Mouse (Mus musculus) limb, embryonic 13.5 days (tissue): ENCODE measurements around the gene Siah3. TPM values are rescaled to one million over a fixed set of nuclear protein-coding genes. Genes with fewer than 3 reads are reported as not detected.

Source experiments
- ATAC-seq: fragments of 200-750 bp; cut with Nextera tagmentation; 2 replicates; pipeline ENCODE4 v1.8.0; 2017; ENCODE audit warnings: low read depth, moderate number of reproducible peaks, moderate TSS enrichment; ENCODE audit not compliant: low FRiP score
- H3K27ac ChIP-seq: fragments of 300-500 bp; sonication (generic); 2 replicates; pipeline ENCODE4 v1.5.1; 2015; ENCODE audit warnings: inconsistent platforms, mild to moderate bottlenecking, moderate library complexity
- H3K27me3 ChIP-seq: fragments of 300-500 bp; sonication (generic); 2 replicates; pipeline ENCODE4 v1.6.1; 2015; ENCODE audit warnings: mild to moderate bottlenecking, inconsistent platforms
- H3K36me3 ChIP-seq: fragments of 300-500 bp; sonication (generic); 2 replicates; pipeline ENCODE4 v1.6.1; 2015; ENCODE audit warnings: inconsistent platforms, mild to moderate bottlenecking, moderate library complexity
- H3K4me1 ChIP-seq: fragments of 300-500 bp; sonication (generic); 2 replicates; pipeline ENCODE4 v1.6.1; 2015; ENCODE audit warnings: inconsistent platforms
- H3K4me2 ChIP-seq: fragments of 300-500 bp; sonication (generic); replicated peaks from 2 replicates; pipeline ENCODE4 v1.6.1; 2015; ENCODE audit warnings: inconsistent platforms, mild to moderate bottlenecking, moderate library complexity
- H3K4me3 ChIP-seq: fragments of 300-500 bp; sonication (generic); 2 replicates; pipeline ENCODE4 v1.5.1; 2015; ENCODE audit warnings: moderate library complexity, mild to moderate bottlenecking, inconsistent platforms
- H3K9ac ChIP-seq: fragments of 300-500 bp; sonication (generic); 2 replicates; pipeline ENCODE4 v1.6.1; 2015; ENCODE audit warnings: mild to moderate bottlenecking, inconsistent platforms
- H3K9me3 ChIP-seq: fragments of 300-500 bp; sonication (generic); 2 replicates; pipeline ENCODE4 v1.6.1; 2016; ENCODE audit warnings: inconsistent platforms
- WGBS: fragments of 180-500 bp; shearing (Covaris S2); methylation state at CpG from one replicate; pipeline ENCODE4 v1.1.7; 2015; 5-methylcytosine and 5-hydroxymethylcytosine counted together
- polyA plus RNA-seq: library from polyadenylated mRNA; unstranded; fragments of >200 nt; fragmentation: Nextera tagmentation; extraction: Ambion mirVana; gene quantifications from 2 replicates; pipeline ENCODE4 v1.2.1, GENCODE M21; 2015

The Siah3 gene
- polyA plus RNA-seq, 1 experiment from 2014 or later: 0.52 TPM

- Histone ChIP-seq H3K9me3 (no peaks in the 10 kb centered on the region), H3K9ac (no peak overlapping the region), H3K27ac (no peak overlapping the region; the same call in 1 of the 2 replicates), H3K36me3 (no peaks in the 10 kb centered on the region), H3K4me1 (peaks cover 38% of the 10 kb centered on the region), H3K4me2 (no peak overlapping the region), H3K27me3 (0 out of 2 replicates have a peak, but pooled peaks cover 6% of the 10 kb centered on the region), H3K4me3 (no peak overlapping the region)
- ATAC-seq: peak; percentile 68; the same call in 1 of the 2 replicates
- 75% methylated on average over 7 of the region's 7 CpGs for WGBS
Measured at GRCm38 (mm10) chr14:75530815-75531353, 75.1 kb downstream of the Siah3 start.

DNA sequence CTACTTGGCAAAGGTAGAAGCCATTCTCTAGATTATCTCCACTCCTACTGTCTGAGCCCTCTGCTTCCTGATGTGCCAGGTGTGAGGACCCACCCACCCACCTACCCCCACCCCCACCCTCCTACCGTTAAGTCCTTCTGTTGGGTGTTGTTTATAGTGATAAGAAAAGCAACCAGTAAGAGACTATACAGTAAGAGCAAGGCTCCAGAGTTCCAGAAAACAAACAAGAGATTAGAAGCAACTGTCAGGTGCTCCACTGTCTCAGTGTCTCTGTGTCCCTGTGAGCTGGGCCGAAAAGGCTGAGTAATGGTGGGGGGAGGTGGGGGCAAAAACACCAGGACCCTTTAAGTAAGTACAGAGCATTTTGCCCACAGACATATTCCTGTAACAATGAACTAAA is 83.4 kb downstream of the Siah3 start:
- H3K4me1 ChIP-seq: peaks cover 24% of the 10 kb centered on the region
- no peak overlapping the region for H3K4me3 ChIP-seq
- 0 out of 2 replicates have a peak, but pooled peaks cover 3% of the 10 kb centered on the region for H3K27me3 ChIP-seq
- H3K4me2 ChIP-seq: no peak overlapping the region
- no peak overlapping the region for H3K27ac ChIP-seq
- H3K9ac ChIP-seq: no peak overlapping the region
- no peaks in the 10 kb centered on the region for H3K9me3 ChIP-seq
- 32% methylated on average over 2 of the region's 2 CpGs for WGBS
- H3K36me3 ChIP-seq: no peaks in the 10 kb centered on the region
- no peak for ATAC-seq

DNA sequence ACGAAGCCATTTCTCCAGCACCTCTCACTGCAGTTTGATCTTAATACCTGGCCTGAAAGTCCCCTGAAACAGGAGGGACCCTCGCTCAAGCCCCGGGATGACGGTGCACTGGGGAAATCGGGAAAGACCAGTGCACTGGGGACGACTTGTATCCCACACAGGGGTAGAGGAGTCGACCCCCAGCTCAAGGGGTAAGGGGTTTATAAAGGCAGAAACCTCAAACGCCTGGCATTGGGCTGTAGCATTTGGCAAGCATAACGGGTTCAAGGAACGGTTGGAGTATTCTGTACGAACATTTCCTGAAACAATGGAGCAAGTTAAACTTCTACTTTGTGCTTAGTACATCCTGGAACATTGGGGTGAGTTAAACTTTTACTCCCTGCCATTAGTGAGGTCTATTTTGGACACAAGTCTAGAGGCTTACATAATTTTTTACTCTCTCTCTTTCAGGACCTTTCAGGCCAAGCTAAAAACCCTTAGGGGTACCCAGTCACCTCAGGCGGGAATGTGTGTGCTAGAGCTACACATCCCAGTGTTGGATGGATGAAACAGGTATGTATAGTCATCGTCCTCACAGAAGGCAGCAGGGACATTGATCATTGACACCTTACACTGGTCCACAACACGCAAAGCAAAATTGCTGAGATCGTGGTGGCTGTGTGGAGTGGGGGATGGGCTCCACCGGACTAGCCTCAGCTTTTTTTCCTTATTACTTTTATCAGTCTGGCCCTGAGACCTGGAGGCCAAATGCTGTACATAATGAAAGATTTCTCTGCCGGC is 84.6 kb downstream of the Siah3 start:
- no peaks in the 10 kb centered on the region for H3K27me3 ChIP-seq
- no peak for ATAC-seq
- H3K27ac ChIP-seq: no peak overlapping the region
- no peaks in the 10 kb centered on the region for H3K36me3 ChIP-seq
- H3K4me1 ChIP-seq: peaks cover 24% of the 10 kb centered on the region
- 64% methylated on average over 17 of the region's 17 CpGs for WGBS
- no peak overlapping the region for H3K9ac ChIP-seq
- no peak overlapping the region for H3K4me3 ChIP-seq
- H3K4me2 ChIP-seq: no peak overlapping the region
- no peaks in the 10 kb centered on the region for H3K9me3 ChIP-seq

DNA sequence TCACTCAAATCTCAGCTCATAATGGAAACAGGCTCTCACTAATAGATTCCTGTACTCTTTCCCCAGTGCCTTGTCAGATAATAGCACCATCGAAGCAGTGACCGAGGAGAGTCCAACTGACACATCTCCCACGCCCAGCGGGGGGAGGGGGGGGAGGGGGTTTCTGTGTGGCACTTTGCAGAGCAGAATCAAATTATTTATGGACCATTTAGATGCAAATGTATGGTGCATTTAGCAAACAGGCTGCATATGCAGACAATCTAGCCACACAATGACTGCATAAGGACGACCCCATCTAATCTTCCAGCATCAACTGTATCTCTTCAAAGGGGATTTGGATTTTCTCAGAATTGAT is 85.2 kb downstream of the Siah3 start:
- Histone ChIP-seq H3K9ac (no peak overlapping the region), H3K9me3 (no peaks in the 10 kb centered on the region), H3K4me1 (peaks cover 24% of the 10 kb centered on the region), H3K27ac (no peak overlapping the region), H3K36me3 (no peaks in the 10 kb centered on the region), H3K4me3 (no peak overlapping the region), H3K27me3 (no peaks in the 10 kb centered on the region), H3K4me2 (no peak overlapping the region)
- ATAC-seq: no peak
- WGBS: 25% methylated on average over 5 of the region's 5 CpGs

GRCm38 (mm10) chr14:75541731-75542130 is 85.9 kb downstream of the Siah3 start:
- H3K4me1 ChIP-seq: peaks cover 20% of the 10 kb centered on the region
- no peaks in the 10 kb centered on the region for H3K36me3 ChIP-seq
- ATAC-seq: 0 out of 2 replicates have a peak, but pooled peaks have one; percentile 28
- H3K9me3 ChIP-seq: no peaks in the 10 kb centered on the region
- H3K9ac ChIP-seq: no peak overlapping the region
- no peak overlapping the region for H3K4me3 ChIP-seq
- no peaks in the 10 kb centered on the region for H3K27me3 ChIP-seq
- H3K27ac ChIP-seq: no peak overlapping the region
- WGBS: 8% methylated on average over 8 of the region's 8 CpGs
- no peak overlapping the region for H3K4me2 ChIP-seq

DNA sequence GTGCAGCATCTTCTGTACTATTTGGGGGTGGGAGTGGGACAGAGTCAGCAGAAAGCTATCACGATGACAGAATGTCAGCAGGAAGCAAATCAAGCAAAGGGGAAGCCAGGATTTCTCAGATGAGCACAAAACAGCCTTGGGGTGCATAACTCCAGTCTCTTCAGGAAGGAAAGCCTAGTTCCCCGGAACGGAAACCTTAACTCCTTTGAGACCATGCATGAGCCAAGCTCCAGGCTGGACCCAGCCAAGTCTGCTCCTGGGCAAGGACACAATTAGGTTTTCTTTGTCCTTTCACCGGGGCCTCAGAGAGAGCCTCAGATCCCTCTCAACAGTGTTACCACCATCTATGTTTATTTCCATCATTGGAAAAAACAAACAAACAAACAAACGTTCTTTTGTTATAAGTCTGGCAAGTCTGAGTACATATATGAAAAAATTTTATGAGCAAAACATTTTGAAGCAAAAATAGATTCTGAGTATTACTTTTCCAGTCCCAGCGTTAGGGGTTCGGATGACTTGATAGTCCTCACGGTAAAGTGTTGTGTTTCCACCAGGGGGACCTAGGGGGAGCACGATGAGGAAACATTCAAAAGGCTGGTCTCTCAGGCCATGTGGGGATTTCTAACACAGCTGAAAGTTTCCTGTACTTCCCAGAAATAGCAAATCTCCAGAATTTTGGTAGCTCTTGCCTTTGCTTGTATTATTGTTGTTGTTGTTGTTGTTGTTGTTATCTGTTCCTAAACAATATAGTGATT is 106.0 kb downstream of the Siah3 start:
- ATAC-seq: no peak
- Histone ChIP-seq H3K4me1 (0 out of 2 replicates have a peak, but pooled peaks cover 4% of the 10 kb centered on the region), H3K4me3 (no peak overlapping the region), H3K27me3 (no peaks in the 10 kb centered on the region), H3K36me3 (no peaks in the 10 kb centered on the region), H3K9ac (no peak overlapping the region), H3K4me2 (no peak overlapping the region), H3K9me3 (no peaks in the 10 kb centered on the region), H3K27ac (no peak overlapping the region)
- WGBS: 45% methylated on average over 9 of the region's 9 CpGs

- H3K4me1 ChIP-seq: 0 out of 2 replicates have a peak, but pooled peaks cover 4% of the 10 kb centered on the region
- H3K27ac ChIP-seq: no peak overlapping the region
- no peak overlapping the region for H3K4me3 ChIP-seq
- 80% methylated on average over 14 of the region's 14 CpGs for WGBS
- no peaks in the 10 kb centered on the region for H3K9me3 ChIP-seq
- ATAC-seq: no peak
- no peaks in the 10 kb centered on the region for H3K27me3 ChIP-seq
- no peak overlapping the region for H3K9ac ChIP-seq
- H3K4me2 ChIP-seq: no peak overlapping the region
- no peaks in the 10 kb centered on the region for H3K36me3 ChIP-seq
Measured at GRCm38 (mm10) chr14:75565534-75566140, 109.9 kb downstream of the Siah3 start.

- no peak overlapping the region for H3K9ac ChIP-seq
- H3K27ac ChIP-seq: no peak overlapping the region
- H3K36me3 ChIP-seq: no peaks in the 10 kb centered on the region
- no peaks in the 10 kb centered on the region for H3K9me3 ChIP-seq
- ATAC-seq: no peak
- 86% methylated on average over 3 of the region's 3 CpGs for WGBS
- no peak overlapping the region for H3K4me2 ChIP-seq
- H3K4me1 ChIP-seq: 0 out of 2 replicates have a peak, but pooled peaks cover 4% of the 10 kb centered on the region
- no peaks in the 10 kb centered on the region for H3K27me3 ChIP-seq
- no peak overlapping the region for H3K4me3 ChIP-seq
Measured at GRCm38 (mm10) chr14:75566303-75566702, 110.5 kb downstream of the Siah3 start.

DNA sequence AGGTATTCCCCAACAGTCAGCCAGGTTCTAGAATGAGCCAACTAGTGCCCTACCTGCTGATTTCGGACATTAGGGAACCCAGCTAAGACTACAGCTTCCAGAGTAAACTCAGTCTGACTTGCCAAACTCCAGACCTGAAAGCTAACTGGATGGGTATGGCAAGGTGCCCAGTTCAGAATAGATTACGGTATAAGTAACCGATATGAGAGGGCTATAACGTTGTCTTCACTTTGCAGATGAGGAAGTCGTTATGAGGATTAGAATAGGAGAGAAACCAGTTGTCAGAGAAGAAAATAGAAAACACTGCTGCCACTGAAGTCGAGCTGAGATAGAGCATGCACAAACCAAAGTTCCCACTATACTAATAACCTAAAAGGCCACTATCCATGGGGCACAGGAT is 123.2 kb downstream of the Siah3 start:
- WGBS: 80% methylated on average over 6 of the region's 6 CpGs

More for the DNA sequence above, 123.2 kb downstream of the Siah3 start:
- Histone ChIP-seq H3K9me3 (no peaks in the 10 kb centered on the region), H3K27ac (no peak overlapping the region), H3K27me3 (no peaks in the 10 kb centered on the region; the same call in 1 of the 2 replicates), H3K4me2 (no peak overlapping the region), H3K4me3 (no peak overlapping the region), H3K4me1 (peaks cover 5% of the 10 kb centered on the region; the same call in 1 of the 2 replicates), H3K36me3 (no peaks in the 10 kb centered on the region), H3K9ac (no peak overlapping the region)
- no peak for ATAC-seq
